Mouse (Mus musculus) embryonic stem cell, embryonic (primary cell): Measurements from ENCODE around the gene Med26.

Experiments
- CTCF ChIA-PET, 4 experiments: fragments of 300-600 bp in 2 of 4; fragments of 350-600 bp in 2 of 4; sonication (Branson Sonifier 250); formaldehyde crosslinking; loops; one replicate each; lab custom pipeline; 2022; ENCODE audit warnings: inconsistent platforms in 2 of 4; lab: Charles Lee
- POLR2A ChIA-PET, 4 experiments: fragments of 300-600 bp in 2 of 4; fragments of 350-600 bp in 2 of 4; sonication (Branson Sonifier 250); formaldehyde crosslinking; loops; one replicate each; lab custom pipeline; 2022; ENCODE audit warnings: antibody characterized with exemption in 4 of 4, inconsistent platforms in 1 of 4; lab: Charles Lee

The Med26 gene

DNA sequence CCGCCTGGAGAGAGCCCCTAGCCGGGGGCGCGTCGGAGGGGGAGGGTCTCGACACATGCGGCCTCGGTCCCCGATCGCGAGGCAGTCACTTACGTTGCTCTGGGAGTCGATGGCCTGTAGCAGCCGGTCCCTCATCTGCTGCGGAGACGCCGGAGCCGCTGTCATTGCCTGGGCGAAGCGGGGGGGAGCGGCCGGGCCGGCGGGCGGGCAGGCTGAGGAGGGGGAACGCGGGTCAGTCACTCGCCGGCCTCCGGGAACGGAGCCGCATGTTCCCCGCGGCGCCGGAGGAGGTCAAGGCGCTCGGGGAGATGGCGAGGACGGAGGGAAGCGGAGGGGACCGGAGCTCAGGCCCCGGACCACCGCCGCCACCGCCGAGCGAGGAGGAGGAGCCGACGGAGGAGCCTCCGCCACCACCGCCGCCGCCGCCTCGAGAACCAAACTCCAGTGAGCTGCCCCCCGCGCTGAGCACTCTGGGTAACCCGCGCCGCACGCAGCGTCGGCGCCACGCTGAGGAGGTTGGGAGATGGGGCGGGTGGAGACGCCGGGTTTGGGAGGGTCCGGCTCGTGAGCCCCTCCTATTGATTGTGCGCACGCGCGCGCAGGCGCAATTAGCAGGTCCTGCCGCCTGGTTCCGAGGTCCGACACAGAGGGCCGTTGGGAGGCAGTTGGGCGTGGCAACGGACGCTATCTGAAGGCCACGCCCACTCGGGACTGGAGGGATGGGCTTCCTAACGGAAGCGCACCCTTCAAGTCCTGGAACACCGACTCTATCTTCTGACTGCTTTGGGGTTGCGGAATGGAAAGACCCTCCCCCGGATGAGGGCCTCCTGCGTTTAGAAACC is at the start of gene Med26:
Gene Med26 (minus strand): TSS at position 469 of the 842 bp plus-strand sequence.
- ChIA-PET POLR2A (interaction anchor here in 3 of 4 experiments (0.5 to 3.5 kb wide), 57 partner anchors 8 to 425 kb away, joined by 3 to 27 read pairs (median 4); partner anchors contain the start of genes Klf2 (in 2 of the 3), Smim7 (in 2 of the 3), Tmem38a (in 2 of the 3) and Ap1m1 (in 1 of the 3)), CTCF (interaction anchor here in 3 of 4 experiments (0.5 to 2.1 kb wide), 6 partner anchors 9 to 977 kb away, joined by 3 to 17 read pairs (median 4); no protein-coding TSS in a partner anchor)

DNA sequence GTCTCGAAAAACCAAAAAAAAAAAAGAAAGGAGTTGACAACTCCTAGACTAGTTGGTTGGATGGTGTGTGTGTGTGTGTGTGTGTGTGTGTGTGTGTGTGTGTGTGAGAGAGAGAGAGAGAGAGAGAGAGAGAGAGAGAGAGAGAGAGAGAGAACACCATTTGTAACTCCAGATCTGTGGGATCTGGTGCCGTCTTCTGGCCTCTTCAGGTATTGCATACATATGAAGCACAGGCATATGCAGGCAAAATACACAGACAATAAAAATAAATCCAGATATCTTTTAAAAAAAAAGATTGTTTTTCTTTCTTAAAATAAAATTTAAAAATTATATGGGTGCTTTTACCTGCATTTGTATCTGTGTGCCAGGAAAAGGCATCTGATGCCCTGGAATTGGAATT is 42.1 kb upstream of the Med26 start:
- ChIA-PET CTCF (interaction anchor here in 1 of 4 experiments (1.4 kb wide), 1 partner anchor 11 kb away, joined by 4 read pairs; no protein-coding TSS in a partner anchor), POLR2A (no interaction called here)

DNA sequence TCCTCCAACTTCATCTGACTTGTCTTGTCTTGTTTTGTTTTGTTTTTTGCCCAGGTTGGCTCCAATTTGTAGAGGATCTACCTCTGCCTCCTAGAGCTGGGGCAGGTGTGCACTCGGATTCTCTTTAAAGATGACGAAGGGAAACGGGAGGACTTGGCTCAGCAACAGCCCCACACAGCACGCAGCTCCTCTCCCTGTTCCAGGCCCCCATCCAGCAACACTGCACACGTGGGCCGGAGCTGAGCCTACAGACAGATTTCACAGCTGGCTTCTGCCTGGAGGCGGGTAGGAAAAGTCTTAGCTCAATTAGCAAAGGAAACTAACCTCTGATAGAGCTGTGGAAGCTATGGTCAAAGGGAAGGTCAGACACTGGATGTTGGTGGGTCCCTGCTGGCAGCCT is 41.2 kb upstream of the Med26 start:
- ChIA-PET POLR2A (interaction anchor here in 3 of 4 experiments (0.6 to 1.7 kb wide), 7 partner anchors 10 to 222 kb away, joined by 3 to 8 read pairs (median 4); partner anchors contain the start of gene Med26 (in 2 of the 3)), CTCF (interaction anchor here in 3 of 4 experiments (0.7 to 1.4 kb wide), 11 partner anchors 9 to 328 kb away, joined by 3 to 8 read pairs (median 4); no protein-coding TSS in a partner anchor)

DNA sequence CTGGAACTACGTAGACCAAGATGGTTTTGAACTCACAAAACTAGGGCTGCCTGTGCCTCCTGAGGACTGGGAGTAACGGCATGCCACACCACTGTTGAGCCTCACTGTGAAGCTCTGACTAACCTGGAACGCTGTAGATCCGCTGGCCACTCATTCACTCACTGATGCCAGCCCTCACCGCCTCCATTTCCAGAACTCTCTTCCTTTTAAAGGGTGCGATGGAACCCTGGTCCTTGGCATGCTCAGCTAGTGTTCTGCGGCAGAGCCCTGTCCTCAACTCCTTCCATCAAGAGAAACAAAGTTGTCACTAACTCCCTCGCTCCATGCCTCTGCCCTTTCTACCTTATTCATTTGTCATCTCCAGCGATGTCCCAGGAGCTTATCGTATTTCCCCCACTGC is 40.8 kb upstream of the Med26 start:
- ChIA-PET POLR2A (interaction anchor here in 3 of 4 experiments (0.6 to 1.7 kb wide), 7 partner anchors 10 to 222 kb away, joined by 3 to 8 read pairs (median 4); partner anchors contain the start of gene Med26 (in 2 of the 3)), CTCF (interaction anchor here in 3 of 4 experiments (0.7 to 1.4 kb wide), 11 partner anchors 8 to 328 kb away, joined by 3 to 8 read pairs (median 4); no protein-coding TSS in a partner anchor)

DNA sequence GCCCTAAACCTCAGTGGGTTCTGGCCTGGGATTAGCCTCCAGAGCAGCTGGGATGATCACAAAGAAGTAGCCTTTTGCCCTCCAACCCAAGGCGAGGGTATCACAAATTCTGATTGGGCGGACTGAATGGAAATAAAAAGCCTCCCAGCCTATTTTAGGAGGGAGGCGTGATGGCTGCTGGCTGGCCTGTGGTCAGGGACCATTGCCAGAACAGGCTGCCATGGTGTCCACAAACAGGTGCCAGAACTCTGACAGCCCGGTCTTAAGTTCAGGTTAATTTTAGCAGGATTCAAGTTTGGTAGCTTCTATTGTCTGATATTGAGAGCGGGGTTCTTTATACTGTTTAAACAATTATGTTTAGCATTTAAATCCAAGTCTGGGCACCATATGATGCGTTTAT is 39.7 kb upstream of the Med26 start:
- CTCF ChIA-PET: no interaction called here
- POLR2A ChIA-PET: interaction anchor here in 1 of 4 experiments (0.6 kb wide), 1 partner anchor 824 kb away, joined by 4 read pairs; no protein-coding TSS in a partner anchor

DNA sequence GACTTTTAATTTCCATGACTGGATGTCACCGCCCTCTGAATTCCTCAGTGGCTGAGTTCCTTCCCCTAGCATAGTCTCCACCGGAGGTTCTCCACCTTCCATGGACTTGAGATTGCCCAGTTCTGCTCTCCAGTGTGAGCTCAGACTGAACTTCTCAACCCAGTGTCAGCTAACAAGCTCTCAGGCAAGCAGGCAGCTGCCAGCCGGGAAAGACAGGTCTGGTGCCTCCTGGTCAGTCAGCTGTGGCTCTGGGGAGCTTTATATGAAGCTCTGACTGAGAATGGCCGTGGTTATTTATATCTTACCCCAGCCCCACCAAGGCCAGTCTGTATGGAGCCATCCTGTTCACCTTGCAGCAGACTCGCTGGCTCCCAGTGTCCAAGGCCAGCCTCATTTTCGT is 36.3 kb upstream of the Med26 start:
- CTCF ChIA-PET: interaction anchor here in 1 of 4 experiments (0.6 kb wide), 1 partner anchor 240 kb away, joined by 3 read pairs; no protein-coding TSS in a partner anchor
- POLR2A ChIA-PET: interaction anchor here in 1 of 4 experiments (0.8 to 1.3 kb wide), 5 partner anchors 13 to 113 kb away, joined by 3 to 4 read pairs (median 3); partner anchors contain the start of gene Tmem38a

DNA sequence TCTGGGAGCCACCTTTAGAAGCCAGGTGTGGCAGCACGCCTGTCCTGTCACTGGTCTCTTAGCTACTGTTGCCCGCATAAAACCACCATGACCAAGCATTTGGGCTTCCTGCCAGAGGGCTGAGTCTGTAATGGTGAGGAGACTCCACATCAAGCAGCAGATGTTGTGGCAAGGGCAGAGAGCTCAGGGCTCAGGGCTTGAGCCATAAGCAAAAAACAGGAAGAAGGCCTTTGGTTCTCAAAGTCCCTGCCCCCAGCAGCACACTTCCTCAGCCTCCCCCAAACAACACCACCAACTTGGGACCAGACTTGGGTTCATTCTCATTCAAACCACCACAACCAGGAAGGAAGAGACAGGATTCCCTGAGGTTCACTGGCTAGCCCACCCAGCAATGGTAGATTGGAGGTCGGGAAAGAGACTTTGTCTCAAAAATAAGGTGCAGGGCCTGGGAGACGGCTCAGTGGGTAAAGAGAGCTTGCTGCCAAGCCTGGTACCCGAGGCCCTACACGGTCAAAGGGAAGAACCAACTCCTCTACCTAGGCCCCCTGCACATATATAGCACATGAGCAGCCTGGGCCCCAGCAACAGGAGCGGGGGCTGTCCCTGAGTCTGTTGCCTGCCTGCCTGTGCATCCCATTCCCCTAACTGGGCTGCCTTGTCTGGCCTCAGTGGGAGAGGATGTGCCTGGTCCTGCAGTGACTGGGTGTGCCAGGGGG is 35.1 kb upstream of the Med26 start:
- POLR2A ChIA-PET: interaction anchor here in 2 of 4 experiments (0.9 to 1.8 kb wide), 4 partner anchors 11 to 75 kb away, joined by 3 to 4 read pairs (median 3); partner anchors contain the start of genes Tmem38a (in 2 of the 2) and Smim7 (in 1 of the 2)

DNA sequence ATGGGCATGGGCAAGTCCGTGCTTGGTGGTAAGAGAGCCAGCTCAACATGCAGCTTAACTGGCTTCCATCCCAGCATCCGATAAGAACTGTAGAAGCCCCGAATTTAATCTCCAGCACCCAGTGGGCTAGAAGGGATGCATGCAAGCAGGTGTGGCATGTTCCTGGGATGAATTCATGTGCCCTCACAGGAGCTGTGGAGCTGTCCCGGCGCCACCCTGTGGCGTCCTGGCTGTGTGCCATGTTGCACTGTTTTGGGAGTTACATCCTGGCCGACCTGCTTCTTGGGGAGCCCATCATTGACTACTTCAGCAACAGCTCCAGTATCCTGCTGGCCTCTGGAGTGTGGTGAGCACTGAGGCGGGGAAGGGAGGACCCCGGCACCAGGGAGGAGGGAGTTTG is 31.3 kb upstream of the Med26 start:
- ChIA-PET POLR2A (interaction anchor here in 2 of 4 experiments (0.7 to 2.2 kb wide), 6 partner anchors 8 to 306 kb away, joined by 3 to 8 read pairs (median 4); partner anchors contain the start of genes Eps15l1 (in 1 of the 2) and Smim7 (in 1 of the 2)), CTCF (interaction anchor here in 3 of 4 experiments (0.8 to 1.4 kb wide), 4 partner anchors 10 to 658 kb away, joined by 3 to 4 read pairs (median 3); partner anchors contain the start of gene Med26 (in 1 of the 3))

More for the DNA sequence above, 35.1 kb upstream of the Med26 start:
- CTCF ChIA-PET: no interaction called here

DNA sequence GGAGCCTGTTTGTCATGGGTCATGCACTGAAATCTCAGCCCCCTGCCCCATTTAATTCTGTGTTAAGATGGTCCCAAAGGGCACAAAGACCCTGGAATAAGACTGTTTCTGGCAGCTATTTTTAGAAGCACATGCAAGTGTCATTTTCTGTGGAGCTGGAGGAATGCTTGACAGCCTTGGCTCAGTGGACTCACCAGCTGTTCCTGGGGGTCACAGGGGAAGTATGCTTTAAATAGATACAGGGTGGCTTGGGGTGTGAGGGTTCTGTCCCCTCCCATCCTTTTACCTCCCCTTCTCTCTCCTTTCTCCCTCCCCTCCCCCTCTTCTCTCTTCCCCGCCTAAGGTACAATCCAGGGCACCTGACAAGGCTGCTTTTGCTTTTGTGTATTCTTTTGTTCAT is 29.9 kb upstream of the Med26 start:
- ChIA-PET CTCF (no interaction called here), POLR2A (interaction anchor here in 2 of 4 experiments (0.5 to 2.2 kb wide), 3 partner anchors 7 to 169 kb away, joined by 3 to 8 read pairs (median 4); partner anchors contain the start of gene Smim7 (in 1 of the 2))

DNA sequence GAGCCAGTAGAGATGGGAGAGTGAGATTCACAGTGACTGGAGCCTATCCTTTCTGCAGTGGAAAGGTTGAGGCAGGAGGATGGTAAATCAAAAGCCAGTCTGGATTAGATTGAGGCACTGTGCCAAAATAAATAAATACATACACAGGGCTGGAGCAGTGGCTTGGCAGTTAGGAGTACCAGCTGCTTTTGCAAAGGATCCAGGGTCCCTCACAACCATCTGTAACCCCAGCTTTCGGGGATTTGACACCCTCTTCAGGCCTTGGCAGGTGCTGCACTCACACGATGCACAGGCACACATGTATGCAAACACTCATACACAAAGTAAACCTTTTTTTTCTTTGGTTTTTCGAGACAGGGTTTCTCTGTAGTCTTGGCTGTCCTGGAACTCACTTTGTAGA is 29.2 kb upstream of the Med26 start:
- POLR2A ChIA-PET: interaction anchor here in 2 of 4 experiments (0.5 to 1.3 kb wide), 3 partner anchors 38 to 195 kb away, joined by 3 to 4 read pairs (median 4); no protein-coding TSS in a partner anchor

DNA sequence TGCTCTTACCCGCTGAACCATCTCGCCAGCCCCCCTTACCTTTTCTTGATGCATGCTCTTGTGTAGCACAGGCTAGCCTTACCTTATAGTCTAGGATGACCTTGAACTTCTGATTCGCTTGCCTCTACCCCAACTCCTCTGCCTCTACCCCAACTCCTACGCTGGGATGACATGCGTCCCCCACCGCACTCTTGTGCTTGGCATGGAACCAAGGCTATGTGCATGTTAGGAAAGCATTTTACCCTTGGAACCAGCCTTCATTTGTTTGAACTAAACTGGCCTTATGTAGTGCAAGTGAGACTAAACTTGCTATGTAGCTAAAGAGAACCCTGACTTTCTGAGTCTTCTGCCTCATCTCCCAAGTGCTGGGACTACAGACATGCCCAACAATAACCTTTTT is 27.8 kb upstream of the Med26 start:
- CTCF ChIA-PET: interaction anchor here in 1 of 4 experiments (1.6 kb wide), 1 partner anchor 319 kb away, joined by 3 read pairs; no protein-coding TSS in a partner anchor
- POLR2A ChIA-PET: interaction anchor here in 2 of 4 experiments (0.7 to 1.3 kb wide), 3 partner anchors 9 to 82 kb away, joined by 4 read pairs; no protein-coding TSS in a partner anchor

More for the DNA sequence above, 29.2 kb upstream of the Med26 start:
- CTCF ChIA-PET: interaction anchor here in 2 of 4 experiments (0.5 to 1.6 kb wide), 4 partner anchors 52 to 320 kb away, joined by 3 to 4 read pairs (median 4); no protein-coding TSS in a partner anchor

DNA sequence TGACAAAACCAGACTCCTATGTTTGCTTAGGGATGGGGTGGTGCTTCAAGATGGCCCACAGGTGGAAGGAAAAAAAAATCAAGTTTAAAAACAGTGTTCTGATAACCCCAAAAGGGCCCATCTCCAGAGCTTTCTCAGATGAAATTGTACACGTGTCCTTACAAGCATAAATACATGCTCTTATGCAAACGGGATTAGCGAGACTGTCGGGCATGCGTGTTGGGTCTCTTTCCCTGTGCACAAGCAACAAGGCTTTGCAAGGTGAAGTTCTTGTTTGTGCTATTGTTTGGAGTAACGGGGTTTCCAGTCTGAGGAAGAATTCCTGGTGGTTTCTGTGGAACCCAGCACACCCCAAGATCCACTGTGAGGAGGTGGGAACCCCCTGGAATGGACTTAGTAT is 25.4 kb upstream of the Med26 start:
- POLR2A ChIA-PET: interaction anchor here (0.6 to 2.8 kb wide), 6 partner anchors 13 to 163 kb away, joined by 3 to 27 read pairs (median 6); partner anchors contain the start of gene Med26 (in 1 of the 4)
- CTCF ChIA-PET: interaction anchor here in 2 of 4 experiments (0.7 to 1.8 kb wide), 3 partner anchors 34 to 864 kb away, joined by 3 to 6 read pairs (median 4); no protein-coding TSS in a partner anchor

DNA sequence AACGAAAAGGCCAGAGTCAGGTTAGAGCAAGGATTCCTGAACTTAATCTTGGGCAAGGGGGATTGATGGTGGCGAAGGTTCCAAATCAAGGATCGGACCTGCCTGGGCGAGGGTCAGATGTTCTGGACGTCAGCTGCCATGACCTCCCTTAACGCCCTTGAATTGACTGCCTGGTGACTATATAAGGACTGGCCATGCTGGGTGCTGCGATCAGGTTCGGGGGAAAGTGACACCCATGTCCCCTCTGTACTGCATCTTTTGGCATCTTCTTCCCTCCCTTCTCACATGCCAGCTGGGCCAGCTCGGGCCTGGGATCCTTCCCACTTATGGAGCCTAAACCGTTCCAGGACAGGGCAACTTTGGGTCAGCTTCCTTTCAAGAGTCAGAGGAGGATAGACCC is 24.4 kb upstream of the Med26 start:
- CTCF ChIA-PET: interaction anchor here (0.6 to 2.0 kb wide), 7 partner anchors 34 to 863 kb away, joined by 3 to 6 read pairs (median 4); no protein-coding TSS in a partner anchor

DNA sequence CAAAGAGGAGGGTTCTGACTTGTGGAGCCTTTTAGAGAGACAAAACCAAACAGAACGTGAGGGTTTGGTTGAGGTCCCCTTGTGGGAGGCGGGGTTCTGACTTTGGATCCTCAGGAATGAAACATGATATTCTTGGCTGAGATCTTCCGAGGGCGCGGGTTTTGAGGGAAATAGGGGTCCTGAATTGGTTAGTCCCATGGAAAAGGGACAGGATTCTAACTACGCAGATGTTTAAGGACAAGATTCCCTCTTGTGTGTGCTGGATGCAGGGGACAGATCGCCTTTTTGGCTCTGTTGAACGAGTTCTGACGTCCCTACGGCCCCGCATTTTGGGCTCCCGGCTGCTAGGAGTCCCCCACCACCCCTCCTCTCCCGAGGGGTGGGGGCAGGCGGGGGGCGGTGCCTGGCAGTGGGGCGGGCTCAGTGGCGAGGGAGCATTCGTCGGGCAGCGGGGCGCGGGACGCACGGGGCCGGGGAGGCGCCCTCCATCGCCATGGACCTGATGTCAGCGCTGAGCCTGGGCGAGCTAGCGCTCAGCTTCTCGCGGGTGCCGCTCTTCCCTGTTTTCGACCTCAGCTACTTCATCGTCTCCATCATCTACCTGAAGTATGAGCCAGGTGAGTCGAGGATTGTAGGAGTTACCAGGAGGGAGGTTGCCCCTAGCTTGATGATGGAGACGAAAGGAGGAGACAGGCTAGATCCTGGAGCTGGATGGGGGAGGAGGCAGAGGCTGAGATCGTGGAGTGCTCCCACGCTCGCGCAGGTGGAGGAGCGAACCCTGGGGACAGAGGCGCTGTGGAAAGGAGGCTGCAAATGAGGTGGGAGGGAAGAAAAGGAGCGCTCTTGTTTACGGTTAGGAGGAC is 23.8 kb upstream of the Med26 start, which contains the start of gene Tmem38a:
Gene Tmem38a (plus strand): TSS at position 445 of the 863 bp plus-strand sequence.
- ChIA-PET CTCF (interaction anchor here (0.6 to 2.0 kb wide), 9 partner anchors 33 to 348 kb away, joined by 3 to 6 read pairs (median 5); no protein-coding TSS in a partner anchor), POLR2A (interaction anchor here in 3 of 4 experiments (0.6 to 2.8 kb wide), 61 partner anchors 8 to 1002 kb away, joined by 3 to 27 read pairs (median 4); partner anchors contain the start of genes Med26 (in 2 of the 3), Ap1m1 (in 1 of the 3), Cherp (in 1 of the 3) and Hsh2d (in 1 of the 3))

More for the DNA sequence above, 24.4 kb upstream of the Med26 start:
- POLR2A ChIA-PET: interaction anchor here in 3 of 4 experiments (0.6 to 2.8 kb wide), 25 partner anchors 8 to 383 kb away, joined by 3 to 27 read pairs (median 3); partner anchors contain the start of genes Cherp (in 1 of the 3), Hsh2d (in 1 of the 3) and Med26 (in 1 of the 3)
